Mouse (Mus musculus) brain, embryonic 14.5 days (tissue): Measurements from ENCODE around the gene Phf14.

Experiments
- CTCF ChIP-seq: fragments of 200-500 bp; IDR thresholded peaks from 2 replicates; pipeline ENCODE4 v1.5.1; 2012; ENCODE audit warnings: inconsistent platforms, mild to moderate bottlenecking, moderate library complexity, borderline replicate concordance; ENCODE audit not compliant: insufficient read depth, insufficient read length; ENCODE audit errors: extremely low read depth
- POLR2A ChIP-seq: fragments of 200-500 bp; IDR thresholded peaks from 2 replicates; pipeline ENCODE4 v1.6.1; 2012; ENCODE audit warnings: mild to moderate bottlenecking, inconsistent platforms, borderline replicate concordance; ENCODE audit not compliant: poor library complexity, insufficient read depth, insufficient read length, severe bottlenecking; ENCODE audit errors: extremely low read depth

GRCm38 (mm10) chr6:11942089-11942488, 34.5 kb downstream of the Phf14 start:
- TF ChIP-seq POLR2A (no peak), CTCF (no peak)
